Mouse (Mus musculus) neural tube, embryonic 11.5 days (tissue): ENCODE results near the gene Pcmt1. TPM values are rescaled to one million over a fixed set of nuclear protein-coding genes. Genes with fewer than 3 reads are reported as not detected.

Experiments
- ATAC-seq: fragments of 200-750 bp; cut with Nextera tagmentation; 2 replicates; pipeline ENCODE4 v1.8.0; 2017; ENCODE audit warnings: moderate number of reproducible peaks, mild to moderate bottlenecking, moderate TSS enrichment, moderate library complexity; ENCODE audit not compliant: insufficient read depth, low FRiP score, low TSS enrichment
- DNase-seq: peaks from one replicate; pipeline ENCODE4 v3.0.0-alpha.2; 2015; ENCODE audit warnings: low spot score
- H3K27ac ChIP-seq: fragments of 300-500 bp; sonication (generic); 2 replicates; pipeline ENCODE4 v1.5.1; 2014; ENCODE audit warnings: low read depth, mild to moderate bottlenecking, low read length
- H3K27me3 ChIP-seq: fragments of 300-500 bp; sonication (generic); 2 replicates; pipeline ENCODE4 v1.6.1; 2014; ENCODE audit warnings: mild to moderate bottlenecking, low read length, mixed read lengths; ENCODE audit not compliant: control insufficient read depth, insufficient read depth
- H3K36me3 ChIP-seq: fragments of 300-500 bp; sonication (generic); 2 replicates; pipeline ENCODE4 v1.6.1; 2014; ENCODE audit warnings: mild to moderate bottlenecking, low read length, moderate library complexity, mixed read lengths; ENCODE audit not compliant: control insufficient read depth, insufficient read depth
- H3K4me1 ChIP-seq: fragments of 300-500 bp; sonication (generic); 2 replicates; pipeline ENCODE4 v1.6.1; 2014; ENCODE audit warnings: low read length, mixed read lengths; ENCODE audit not compliant: control insufficient read depth, insufficient read depth
- H3K4me2 ChIP-seq: fragments of 300-500 bp; sonication (generic); 2 replicates; pipeline ENCODE4 v1.6.1; 2014; ENCODE audit warnings: low read depth, mild to moderate bottlenecking, moderate library complexity
- H3K4me3 ChIP-seq: fragments of 300-500 bp; sonication (generic); 2 replicates; pipeline ENCODE4 v1.5.1; 2014; ENCODE audit warnings: low read depth, low read length
- H3K9ac ChIP-seq: fragments of 300-500 bp; sonication (generic); 2 replicates; pipeline ENCODE4 v1.6.1; 2014; ENCODE audit warnings: mild to moderate bottlenecking, low read length
- H3K9me3 ChIP-seq: fragments of 300-500 bp; sonication (generic); 2 replicates; pipeline ENCODE4 v1.6.1; 2016; ENCODE audit warnings: low read length; ENCODE audit not compliant: control insufficient read depth
- WGBS: fragments of 180-500 bp; shearing (Covaris S2); extraction: QIAGEN DNeasy Blood & Tissue Kit; methylation state at CpG from one replicate; pipeline ENCODE4 v1.1.7; 2014; 5-methylcytosine and 5-hydroxymethylcytosine counted together
- polyA plus RNA-seq: library from polyadenylated mRNA; unstranded; fragments of >200 nt; fragmentation: Nextera tagmentation; extraction: Ambion mirVana; gene quantifications from 2 replicates; pipeline ENCODE4 v1.2.1, GENCODE M21; 2014

Gene Pcmt1
- polyA plus RNA-seq, result 145 TPM in 2 replicates

- Histone ChIP-seq H3K4me2 (peak within 1 kb of the TSS; percentile 75), H3K4me1 (peaks cover 11% of the 10 kb centered on the region), H3K36me3 (peaks cover 2% of the 10 kb centered on the region; the same call in 1 of the 2 replicates), H3K9me3 (no peaks in the 10 kb centered on the region), H3K4me3 (peak within 1 kb of the TSS; percentile 98), H3K9ac (peak within 1 kb of the TSS; percentile 99), H3K27ac (peak within 1 kb of the TSS; percentile 93), H3K27me3 (no peaks in the 10 kb centered on the region)
- DNase-seq, result peak; percentile 91
- ATAC-seq, result peak; percentile 86
- under 1% methylated on average over 50 of the region's 65 CpGs for WGBS
Observed at GRCm38 (mm10) chr10:7680731-7681301, at the start of gene Pcmt1, which contains the start of gene Lats1. TSS of gene Pcmt1 (minus strand) at chr10:7681136. TSS of gene Lats1 (plus strand) at chr10:7681214.

GRCm38 (mm10) chr10:7727011-7727410, 46.1 kb upstream of the Pcmt1 start:
- Histone ChIP-seq H3K9ac (no peak overlapping the region), H3K27ac (no peak overlapping the region), H3K27me3 (no peaks in the 10 kb centered on the region), H3K36me3 (no peaks in the 10 kb centered on the region), H3K9me3 (no peaks in the 10 kb centered on the region), H3K4me1 (no peaks in the 10 kb centered on the region; the same call in 1 of the 2 replicates), H3K4me2 (peak overlapping the region; percentile 74), H3K4me3 (peak overlapping the region; percentile 58)
- 33% methylated on average over 3 of the region's 3 CpGs for WGBS
- no peak for ATAC-seq
- no peak for DNase-seq

- DNase-seq, result no peak
- H3K9ac ChIP-seq, result peak overlapping the region; percentile 49
- peak overlapping the region; percentile 58 for H3K4me3 ChIP-seq
- H3K4me1 ChIP-seq, result no peaks in the 10 kb centered on the region; the same call in 1 of the 2 replicates
- no peaks in the 10 kb centered on the region for H3K9me3 ChIP-seq
- 0% methylated on average over 8 of the region's 8 CpGs for WGBS
- ATAC-seq, result no peak
- peak overlapping the region; percentile 74 for H3K4me2 ChIP-seq
- H3K27ac ChIP-seq, result no peak overlapping the region
- no peaks in the 10 kb centered on the region for H3K36me3 ChIP-seq
- no peaks in the 10 kb centered on the region for H3K27me3 ChIP-seq
Observed at GRCm38 (mm10) chr10:7726501-7726812, 45.5 kb upstream of the Pcmt1 start.

GRCm38 (mm10) chr10:7725751-7726500, 45.0 kb upstream of the Pcmt1 start, which contains the start of gene Katna1:
TSS of gene Katna1 (plus strand) at chr10:7726000.
- DNase-seq (peak; percentile 97), ATAC-seq (peak; percentile 96)
- Histone ChIP-seq H3K4me1 (no peaks in the 10 kb centered on the region; the same call in 1 of the 2 replicates), H3K27me3 (no peaks in the 10 kb centered on the region), H3K36me3 (no peaks in the 10 kb centered on the region), H3K9me3 (no peaks in the 10 kb centered on the region), H3K9ac (peak within 1 kb of the TSS; percentile 49), H3K4me3 (peak within 1 kb of the TSS; percentile 58), H3K4me2 (peak within 1 kb of the TSS; percentile 74), H3K27ac (no peak within 1 kb of the TSS)
- WGBS, result under 1% methylated on average over 49 of the region's 49 CpGs

- no peaks in the 10 kb centered on the region for H3K27me3 ChIP-seq
- H3K4me3 ChIP-seq, result no peak overlapping the region
- no peaks in the 10 kb centered on the region for H3K4me1 ChIP-seq
- H3K4me2 ChIP-seq, result no peak overlapping the region
- DNase-seq (no peak), ATAC-seq (no peak)
- H3K9me3 ChIP-seq, result no peaks in the 10 kb centered on the region
- H3K9ac ChIP-seq, result no peak overlapping the region
- H3K27ac ChIP-seq, result no peak overlapping the region
- WGBS, result 82% methylated on average over 7 of the region's 7 CpGs
- peaks cover 9% of the 10 kb centered on the region for H3K36me3 ChIP-seq
Observed at GRCm38 (mm10) chr10:7715056-7715455, 34.1 kb upstream of the Pcmt1 start.

- Histone ChIP-seq H3K36me3 (peaks cover 12% of the 10 kb centered on the region), H3K4me1 (no peaks in the 10 kb centered on the region), H3K9me3 (no peaks in the 10 kb centered on the region), H3K27me3 (no peaks in the 10 kb centered on the region), H3K27ac (no peak overlapping the region), H3K4me2 (no peak overlapping the region), H3K9ac (no peak overlapping the region), H3K4me3 (no peak overlapping the region)
- WGBS, result 95% methylated on average over 13 of the region's 13 CpGs
- no peak for ATAC-seq
- DNase-seq, result no peak
Observed at GRCm38 (mm10) chr10:7712506-7712905, 31.6 kb upstream of the Pcmt1 start.

- Histone ChIP-seq H3K4me1 (no peaks in the 10 kb centered on the region), H3K27ac (no peak overlapping the region), H3K27me3 (no peaks in the 10 kb centered on the region), H3K4me2 (no peak overlapping the region), H3K4me3 (no peak overlapping the region), H3K36me3 (peaks cover 13% of the 10 kb centered on the region), H3K9ac (no peak overlapping the region), H3K9me3 (no peaks in the 10 kb centered on the region)
- DNase-seq (no peak), ATAC-seq (no peak)
- WGBS, result 93% methylated on average over 5 of the region's 5 CpGs
Observed at GRCm38 (mm10) chr10:7710121-7710520, 29.2 kb upstream of the Pcmt1 start.

GRCm38 (mm10) chr10:7702586-7702985, 21.6 kb upstream of the Pcmt1 start:
- peaks cover 37% of the 10 kb centered on the region for H3K36me3 ChIP-seq
- no peak overlapping the region for H3K27ac ChIP-seq
- H3K27me3 ChIP-seq, result no peaks in the 10 kb centered on the region
- WGBS, result 90% methylated on average over 6 of the region's 6 CpGs
- H3K9me3 ChIP-seq, result no peaks in the 10 kb centered on the region
- ATAC-seq (no peak), DNase-seq (no peak)
- H3K9ac ChIP-seq, result no peak overlapping the region
- H3K4me1 ChIP-seq, result no peaks in the 10 kb centered on the region
- no peak overlapping the region for H3K4me3 ChIP-seq
- no peak overlapping the region for H3K4me2 ChIP-seq

GRCm38 (mm10) chr10:7700120-7700519, 19.2 kb upstream of the Pcmt1 start:
- no peak overlapping the region for H3K4me2 ChIP-seq
- 91% methylated on average over 3 of the region's 3 CpGs for WGBS
- H3K9ac ChIP-seq, result no peak overlapping the region
- H3K36me3 ChIP-seq, result peaks cover 38% of the 10 kb centered on the region
- DNase-seq (no peak), ATAC-seq (no peak)
- no peak overlapping the region for H3K27ac ChIP-seq
- no peaks in the 10 kb centered on the region for H3K27me3 ChIP-seq
- no peaks in the 10 kb centered on the region for H3K4me1 ChIP-seq
- no peaks in the 10 kb centered on the region for H3K9me3 ChIP-seq
- H3K4me3 ChIP-seq, result no peak overlapping the region
